Mouse (Mus musculus) left cerebral cortex, postnatal 14 days (tissue): ENCODE data around the gene Gm4064. TPM values are rescaled to one million over a fixed set of nuclear protein-coding genes. Genes with fewer than 3 reads are reported as not detected.
"Not testable (repeated sequence)": the region's sequence is repeated elsewhere in the genome, so short reads cannot be mapped to it uniquely, and the experiment has no call there.

Experiments
- DNase-seq, 2 experiments: peaks; one replicate each; pipeline ENCODE4 v3.0.0; 2021 to 2022; ENCODE audit warnings: low spot score in 2 of 2, mixed read lengths in 1 of 2
- intact Hi-C: fragments of 180-260 bp; cut with DNase I; formaldehyde crosslinking; loops from one replicate; pipeline ENCODE4 v1.15.1; 2025
- long read RNA-seq, 2 experiments: library from polyadenylated mRNA; stranded (forward); transcript quantifications; one replicate each; pipeline ENCODE4 v2.0.0; 2021
- total RNA-seq, 2 experiments: library from RNA; stranded (reverse); gene quantifications; 2 replicates each; pipeline ENCODE4 v1.2.3; 2021

Gene Gm4064
- total RNA-seq, result not detected
- long read RNA-seq, experiment 1, result 0 reads
- long read RNA-seq, experiment 2, result 0 reads

- intact Hi-C loops, result not testable (repeated sequence)
Observed at GRCm38 (mm10) chrY:2796105-2796504, at the start of gene Gm4064. Gene Gm4064 (minus strand): TSS chrY:2796205.

GRCm38 (mm10) chrY:2830380-2830779, 34.4 kb upstream of the Gm4064 start, which contains the start of the genes Rbmy and Gm10256:
Gene Rbmy (plus strand): TSS chrY:2830680.
Gene Gm10256 (plus strand): TSS chrY:2830699.
- DNase-seq, intact Hi-C loops: not testable (repeated sequence)

More at GRCm38 (mm10) chrY:2796105-2796504, at the start of gene Gm4064:
- not testable (repeated sequence) for DNase-seq

Other genes starting within 250 kb of the Gm4064 start
- not detected for gene H2al2c, start 197.1 kb downstream of the Gm4064 start, total RNA-seq
- gene Sry, start 132.5 kb downstream of the Gm4064 start, total RNA-seq, result not detected
- not detected for gene H2al2b, start 75.5 kb downstream of the Gm4064 start, total RNA-seq
- gene Rbmy, start 34.5 kb upstream of the Gm4064 start, total RNA-seq, result not detected
- not detected for gene Gm10256, start 34.5 kb upstream of the Gm4064 start, total RNA-seq
- not detected for gene Gm10352, start 104.8 kb upstream of the Gm4064 start, total RNA-seq
- gene Gm29289, start 136.4 kb upstream of the Gm4064 start, total RNA-seq, result not detected